Mouse (Mus musculus): ENCODE data around the gene Mageb18.

DNA sequence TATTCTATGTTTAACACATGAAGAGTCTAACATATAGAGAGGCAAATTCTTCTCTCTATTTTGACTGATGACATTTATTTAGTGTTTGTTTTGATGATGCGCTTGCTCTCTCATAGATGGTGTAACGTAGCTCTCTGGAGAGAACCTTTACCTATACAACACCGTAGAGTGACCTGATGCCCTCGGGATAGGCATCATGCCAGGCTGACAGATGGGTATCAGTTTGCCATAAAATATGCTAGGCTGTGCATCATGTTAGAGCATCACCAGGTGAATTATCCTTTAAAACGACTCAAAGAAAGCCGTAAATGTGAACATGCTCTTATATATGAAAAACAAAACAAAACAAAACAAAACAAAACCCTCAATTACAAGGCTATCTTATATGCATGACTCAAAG lies 258.5 kb downstream of the Mageb18 start:
- no peak for TF ChIP-seq POLR2A (IDR thresholded peaks at IDR 0.05; ENCODE audit: low read depth, low read length)
- TF ChIP-seq CTCF (IDR thresholded peaks at IDR 0.05; ENCODE audit: extremely low read depth, insufficient read depth, insufficient read length, insufficient replicate concordance) = no peak
